Mouse (Mus musculus): ENCODE measurements at regions not wholly inside any gene's neighbourhood (a gene's known extent, or its start where the extent isn't known, plus 50 kb on each side); places are given as distances from the start of the nearest gene placed in this dataset.

DNA sequence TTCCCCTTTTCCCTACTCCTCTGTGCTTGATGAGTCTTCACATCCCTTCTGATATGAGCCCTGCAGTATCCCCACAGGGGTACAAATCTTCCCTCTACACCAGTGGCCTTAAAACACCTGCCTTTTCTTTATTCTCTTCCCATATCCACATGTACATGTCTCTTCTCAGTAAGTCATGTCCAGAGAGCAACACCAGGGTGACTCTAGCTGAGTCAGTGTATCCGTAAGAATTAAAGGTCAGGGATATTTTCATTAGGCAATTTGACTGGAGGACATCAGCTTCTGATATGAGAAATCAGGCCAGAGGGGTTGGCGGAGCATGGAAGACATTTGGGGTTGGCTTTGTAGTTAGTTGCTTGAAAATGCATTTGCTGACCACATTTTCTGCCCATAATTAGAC is 190.8 kb upstream of the Myt1l start:
- Histone ChIP-seq H3ac (ENCODE audit: control insufficient read depth, insufficient read length) (no peak overlapping the region), H3K4me3 (no peak overlapping the region), H3K4me2 (ENCODE audit: low read depth) (no peak overlapping the region), H3K27me3 (ENCODE audit: control insufficient read depth, insufficient read depth, insufficient read length) (no peaks in the 10 kb centered on the region), H3K79me2 (ENCODE audit: control insufficient read depth, insufficient read depth) (no peaks in the 10 kb centered on the region), H3K36me3 (ENCODE audit: control insufficient read depth, insufficient read depth) (no peaks in the 10 kb centered on the region)
- TF ChIP-seq CEBPB (IDR thresholded peaks at IDR 0.05; ENCODE audit: insufficient read depth, poor library complexity, severe bottlenecking) (no peak), MYOD1 (IDR thresholded peaks at IDR 0.05; ENCODE audit: control insufficient read depth in 1 of 3, insufficient read length in 2 of 3, low read depth in 2 of 3) (no peak), MYOG (IDR thresholded peaks at IDR 0.05; ENCODE audit: control insufficient read depth in 1 of 3, insufficient read depth in 1 of 3, insufficient read length in 2 of 3, low read depth in 2 of 3) (no peak)

DNA sequence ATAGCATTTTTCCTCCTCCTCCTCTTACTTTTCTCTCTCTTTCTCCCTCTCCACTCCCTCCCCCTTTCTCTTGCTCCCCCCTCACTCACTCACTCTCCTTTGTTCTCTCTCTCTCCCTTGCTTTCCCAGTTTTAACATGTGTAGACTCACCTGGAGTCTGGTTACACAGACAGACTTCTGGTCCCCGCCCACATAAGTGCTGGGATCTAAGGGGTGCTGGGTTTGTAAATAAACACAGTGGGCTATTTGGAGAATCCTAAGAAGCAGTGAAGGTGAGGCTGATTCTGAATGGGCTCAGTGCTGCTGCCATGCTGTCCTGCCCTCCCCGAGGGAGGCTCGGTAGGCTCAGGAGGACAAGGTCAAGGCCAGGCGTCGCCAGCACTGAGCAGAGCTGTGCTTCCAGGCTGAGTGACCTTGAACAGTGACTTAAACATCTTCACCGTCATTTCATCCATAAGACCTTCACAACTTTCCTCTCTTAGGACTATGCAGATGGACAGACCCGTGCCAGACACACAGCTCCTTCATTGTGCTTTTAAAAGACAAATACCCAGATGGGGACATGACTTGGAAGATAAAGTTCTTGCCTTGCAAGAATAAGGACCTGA is 186.7 kb upstream of the Myt1l start:
- no peak for TF ChIP-seq MYOD1 (IDR thresholded peaks at IDR 0.05; ENCODE audit: control insufficient read depth in 1 of 3, insufficient read length in 2 of 3, low read depth in 2 of 3)
- TF ChIP-seq USF1 (IDR thresholded peaks at IDR 0.05; ENCODE audit: low read depth): no peak
- TF ChIP-seq POLR2A (IDR thresholded peaks at IDR 0.05; ENCODE audit: insufficient read length, low read depth): no peak
- TF ChIP-seq MAX (IDR thresholded peaks at IDR 0.05; ENCODE audit: low read depth): no peak
- no peak for TF ChIP-seq REST (IDR thresholded peaks at IDR 0.05; ENCODE audit: insufficient read depth, insufficient read length)
- no peak for TF ChIP-seq CEBPB (IDR thresholded peaks at IDR 0.05; ENCODE audit: insufficient read depth, poor library complexity, severe bottlenecking)
- TF ChIP-seq SRF (IDR thresholded peaks at IDR 0.05; ENCODE audit: control insufficient read depth, insufficient read length, low read depth): no peak
- TF ChIP-seq MYOG (IDR thresholded peaks at IDR 0.05; ENCODE audit: control insufficient read depth in 1 of 3, insufficient read depth in 1 of 3, insufficient read length in 2 of 3, low read depth in 2 of 3): no peak
- no peak for TF ChIP-seq POLR2AphosphoS2 (IDR thresholded peaks at IDR 0.05; ENCODE audit: insufficient read length, low read depth)
- TF ChIP-seq E2F4 (IDR thresholded peaks at IDR 0.05; ENCODE audit: insufficient read depth): no peak
- no peak for TF ChIP-seq TCF12 (IDR thresholded peaks at IDR 0.05; ENCODE audit: insufficient read depth, poor library complexity, severe bottlenecking)
- no peak for TF ChIP-seq TCF3 (IDR thresholded peaks at IDR 0.05; ENCODE audit: insufficient read length, low read depth)
- Histone ChIP-seq H3K4me3 (no peak overlapping the region), H3K27me3 (ENCODE audit: control insufficient read depth, insufficient read depth, insufficient read length) (no peaks in the 10 kb centered on the region), H3ac (ENCODE audit: control insufficient read depth, insufficient read length) (no peak overlapping the region), H3K4me2 (ENCODE audit: low read depth) (no peak overlapping the region), H3K36me3 (ENCODE audit: control insufficient read depth, insufficient read depth) (no peaks in the 10 kb centered on the region), H3K79me2 (ENCODE audit: control insufficient read depth, insufficient read depth) (no peaks in the 10 kb centered on the region)

DNA sequence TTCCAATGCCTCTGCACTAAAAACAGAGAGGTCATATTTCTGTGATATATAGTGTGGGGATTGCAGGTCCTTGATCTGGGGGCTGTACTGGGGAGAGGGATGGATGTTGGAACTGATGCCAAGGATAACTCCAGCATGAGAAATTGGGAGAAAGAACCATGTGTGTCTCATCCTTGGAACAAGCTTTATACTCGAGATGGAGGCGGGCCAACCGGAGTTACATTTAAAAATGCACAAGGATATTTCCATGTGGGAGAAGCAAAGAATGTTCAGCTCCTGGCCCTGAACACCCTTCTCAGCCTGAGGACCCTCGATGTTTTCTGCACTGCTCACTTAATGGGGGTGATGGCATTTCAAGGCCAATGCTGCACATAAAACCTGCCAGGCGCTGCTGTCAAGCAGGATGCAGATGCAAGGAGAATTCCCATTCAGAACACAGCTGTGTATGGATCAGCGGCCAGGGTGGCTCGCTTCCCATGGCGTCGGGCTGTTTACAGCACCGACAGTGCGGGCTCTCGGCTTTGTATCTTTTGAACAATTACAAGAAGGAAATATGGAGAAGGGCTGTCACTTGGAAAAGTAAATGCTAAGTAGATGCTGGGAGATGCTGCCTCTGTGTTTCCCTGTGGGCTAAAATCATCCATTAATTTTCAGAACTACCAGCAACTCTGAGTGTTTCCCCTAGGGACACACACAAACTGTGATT is 184.9 kb upstream of the Myt1l start:
- no peaks in the 10 kb centered on the region for H3K27me3 ChIP-seq (ENCODE audit: control insufficient read depth, insufficient read depth, insufficient read length)
- TF ChIP-seq MYOG (IDR thresholded peaks at IDR 0.05; ENCODE audit: control insufficient read depth in 1 of 3, insufficient read depth in 1 of 3, insufficient read length in 2 of 3, low read depth in 2 of 3): no peak
- TF ChIP-seq MAX (IDR thresholded peaks at IDR 0.05; ENCODE audit: low read depth): no peak
- TF ChIP-seq E2F4 (IDR thresholded peaks at IDR 0.05; ENCODE audit: insufficient read depth): no peak
- no peak overlapping the region for H3ac ChIP-seq (ENCODE audit: control insufficient read depth, insufficient read length)
- H3K79me2 ChIP-seq (ENCODE audit: control insufficient read depth, insufficient read depth): no peaks in the 10 kb centered on the region
- H3K4me2 ChIP-seq (ENCODE audit: low read depth): no peak overlapping the region
- H3K36me3 ChIP-seq (ENCODE audit: control insufficient read depth, insufficient read depth): no peaks in the 10 kb centered on the region
- H3K4me3 ChIP-seq: no peak overlapping the region

DNA sequence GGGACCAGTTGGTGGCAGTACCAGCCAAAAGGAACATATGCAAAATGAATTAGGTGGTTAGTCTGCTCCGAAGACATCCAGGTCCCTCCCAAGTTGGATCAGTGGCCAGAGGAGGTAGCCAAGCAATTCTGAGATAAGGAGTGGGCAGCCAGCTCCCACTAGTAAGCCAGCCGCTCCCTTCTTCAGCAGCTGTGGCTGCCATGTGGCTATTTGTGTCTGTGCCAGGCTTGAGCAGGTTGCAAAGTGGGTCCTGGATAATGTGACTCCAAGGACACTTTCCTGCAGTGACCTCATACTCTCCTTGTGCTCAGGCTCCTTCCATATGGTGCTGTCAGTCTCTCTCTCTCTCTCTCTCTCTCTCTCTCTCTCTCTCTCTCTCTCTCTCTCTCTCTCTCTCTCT is 179.5 kb upstream of the Myt1l start:
- no peak overlapping the region for H3K4me3 ChIP-seq
- TF ChIP-seq TCF12 (IDR thresholded peaks at IDR 0.05; ENCODE audit: insufficient read depth, poor library complexity, severe bottlenecking) (no peak), USF1 (IDR thresholded peaks at IDR 0.05; ENCODE audit: low read depth) (no peak), POLR2AphosphoS2 (IDR thresholded peaks at IDR 0.05; ENCODE audit: insufficient read length, low read depth) (no peak), POLR2A (IDR thresholded peaks at IDR 0.05; ENCODE audit: insufficient read length, low read depth) (no peak), SRF (IDR thresholded peaks at IDR 0.05; ENCODE audit: control insufficient read depth, insufficient read length, low read depth) (no peak), TCF3 (IDR thresholded peaks at IDR 0.05; ENCODE audit: insufficient read length, low read depth) (no peak), E2F4 (IDR thresholded peaks at IDR 0.05; ENCODE audit: insufficient read depth) (no peak), REST (IDR thresholded peaks at IDR 0.05; ENCODE audit: insufficient read depth, insufficient read length) (no peak), CEBPB (IDR thresholded peaks at IDR 0.05; ENCODE audit: insufficient read depth, poor library complexity, severe bottlenecking) (no peak), MYOD1 (IDR thresholded peaks at IDR 0.05; ENCODE audit: control insufficient read depth in 1 of 3, insufficient read length in 2 of 3, low read depth in 2 of 3) (no peak), MYOG (IDR thresholded peaks at IDR 0.05; ENCODE audit: control insufficient read depth in 1 of 3, insufficient read depth in 1 of 3, insufficient read length in 2 of 3, low read depth in 2 of 3) (no peak)
- H3K79me2 ChIP-seq (ENCODE audit: control insufficient read depth, insufficient read depth): no peaks in the 10 kb centered on the region
- H3ac ChIP-seq (ENCODE audit: control insufficient read depth, insufficient read length): no peak overlapping the region
- H3K4me2 ChIP-seq (ENCODE audit: low read depth): no peak overlapping the region
- H3K27me3 ChIP-seq (ENCODE audit: control insufficient read depth, insufficient read depth, insufficient read length): no peaks in the 10 kb centered on the region
- no peaks in the 10 kb centered on the region for H3K36me3 ChIP-seq (ENCODE audit: control insufficient read depth, insufficient read depth)

DNA sequence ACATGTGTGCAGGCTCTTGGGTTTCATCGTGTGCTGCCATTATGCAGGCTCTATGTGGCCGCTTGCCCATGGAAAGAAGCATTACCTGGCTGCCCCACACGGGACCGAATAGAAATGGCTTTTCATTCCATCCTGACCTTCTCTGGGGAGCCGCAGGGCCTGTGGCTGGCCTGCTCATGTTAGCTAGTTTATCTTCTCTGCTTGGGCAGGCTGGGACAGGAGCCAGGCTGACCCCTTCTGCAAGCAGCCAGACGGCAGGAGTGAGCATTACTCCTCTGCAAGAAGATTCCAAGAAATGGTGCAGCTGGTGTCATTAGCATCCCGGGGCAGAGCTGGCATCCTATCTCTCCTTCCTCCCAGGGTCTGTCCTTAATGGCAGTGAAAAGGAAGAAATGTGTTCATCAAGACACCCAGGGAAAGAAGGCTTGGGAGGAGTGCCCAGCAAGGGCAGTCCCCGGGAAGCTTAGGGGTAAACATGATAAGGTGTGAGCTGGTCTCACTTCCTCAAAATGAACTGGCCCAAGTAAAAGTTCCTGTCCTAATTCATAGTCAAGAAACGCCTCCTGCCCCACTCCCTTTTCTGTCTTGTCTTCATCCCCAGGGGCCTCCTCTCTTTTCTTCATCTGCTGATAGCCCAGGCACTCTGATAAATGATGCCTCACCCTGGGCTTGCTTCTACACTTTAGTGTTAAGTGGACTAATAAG is 178.9 kb upstream of the Myt1l start:
- no peaks in the 10 kb centered on the region for H3K36me3 ChIP-seq (ENCODE audit: control insufficient read depth, insufficient read depth)
- TF ChIP-seq TCF3 (IDR thresholded peaks at IDR 0.05; ENCODE audit: insufficient read length, low read depth) (no peak), MYOD1 (IDR thresholded peaks at IDR 0.05; ENCODE audit: control insufficient read depth in 1 of 3, insufficient read length in 2 of 3, low read depth in 2 of 3) (no peak)
- H3K79me2 ChIP-seq (ENCODE audit: control insufficient read depth, insufficient read depth): no peaks in the 10 kb centered on the region
- no peak overlapping the region for H3K4me3 ChIP-seq
- H3K4me2 ChIP-seq (ENCODE audit: low read depth): no peak overlapping the region
- H3K27me3 ChIP-seq (ENCODE audit: control insufficient read depth, insufficient read depth, insufficient read length): no peaks in the 10 kb centered on the region
- no peak overlapping the region for H3ac ChIP-seq (ENCODE audit: control insufficient read depth, insufficient read length)
